Mouse (Mus musculus) midbrain, postnatal 0 days (tissue): ENCODE measurements around the gene Grifin. TPM values are rescaled to one million over a fixed set of nuclear protein-coding genes. Genes with fewer than 3 reads are reported as not detected.

Source experiments
- ATAC-seq: fragments of 200-750 bp; cut with Nextera tagmentation; 2 replicates; pipeline ENCODE4 v1.8.0; 2017; ENCODE audit warnings: moderate number of reproducible peaks, mild to moderate bottlenecking, moderate TSS enrichment, moderate library complexity; ENCODE audit not compliant: low FRiP score
- DNase-seq: peaks from one replicate; pipeline ENCODE4 v3.0.0-alpha.2; 2015; ENCODE audit warnings: low spot score
- H3K27ac ChIP-seq: fragments of 300-500 bp; sonication (generic); 2 replicates; pipeline ENCODE4 v1.5.1; 2014; ENCODE audit warnings: low read depth, mild to moderate bottlenecking, low read length, mixed read lengths
- H3K27me3 ChIP-seq: fragments of 300-500 bp; sonication (generic); 2 replicates; pipeline ENCODE4 v1.6.1; 2014; ENCODE audit warnings: low read length, control low read depth, mixed read lengths; ENCODE audit not compliant: insufficient read depth
- H3K36me3 ChIP-seq: fragments of 300-500 bp; sonication (generic); 2 replicates; pipeline ENCODE4 v1.6.1; 2014; ENCODE audit warnings: low read length, control low read depth, mixed read lengths; ENCODE audit not compliant: insufficient read depth
- H3K4me1 ChIP-seq: fragments of 300-500 bp; sonication (generic); 2 replicates; pipeline ENCODE4 v1.6.1; 2014; ENCODE audit warnings: mild to moderate bottlenecking, control low read depth, antibody characterized with exemption, low read length, mixed read lengths; ENCODE audit not compliant: insufficient read depth
- H3K4me2 ChIP-seq: fragments of 300-500 bp; sonication (generic); 2 replicates; pipeline ENCODE4 v1.6.1; 2014; ENCODE audit warnings: low read depth, mild to moderate bottlenecking, low read length, mixed read lengths; ENCODE audit not compliant: poor library complexity, severe bottlenecking
- H3K4me3 ChIP-seq: fragments of 300-500 bp; sonication (generic); 2 replicates; pipeline ENCODE4 v1.5.1; 2014; ENCODE audit warnings: low read depth, mild to moderate bottlenecking, low read length, moderate library complexity
- H3K9ac ChIP-seq: fragments of 300-500 bp; sonication (generic); replicated peaks from 2 replicates; pipeline ENCODE4 v1.6.1; 2014; ENCODE audit warnings: mild to moderate bottlenecking, low read length, moderate library complexity, mixed read lengths; ENCODE audit not compliant: poor library complexity, severe bottlenecking
- H3K9me3 ChIP-seq: fragments of 300-500 bp; sonication (generic); 2 replicates; pipeline ENCODE4 v1.6.1; 2016; ENCODE audit warnings: low read length, control low read depth
- CTCF ChIP-seq: IDR thresholded peaks from 2 replicates; pipeline ENCODE4 v1.5.1; 2016; ENCODE audit warnings: antibody characterized with exemption, mild to moderate bottlenecking
- WGBS: fragments of 180-500 bp; shearing (Covaris S2); extraction: QIAGEN DNeasy Blood & Tissue Kit; methylation state at CpG from one replicate; pipeline ENCODE4 v1.1.7; 2014; 5-methylcytosine and 5-hydroxymethylcytosine counted together
- polyA plus RNA-seq: library from polyadenylated mRNA; unstranded; fragments of >200 nt; fragmentation: Nextera tagmentation; extraction: Ambion mirVana; gene quantifications from 2 replicates; pipeline ENCODE4 v1.2.1, GENCODE M21; 2015
- total RNA-seq: library from RNA; depleted of rRNA; stranded (reverse); fragments of >200 nt; gene quantifications from 2 replicates; pipeline ENCODE4 v1.2.3, GENCODE M21; 2014

Grifin gene
- total and polyA plus RNA-seq, 2 experiments from 2014 or later: not detected

DNA sequence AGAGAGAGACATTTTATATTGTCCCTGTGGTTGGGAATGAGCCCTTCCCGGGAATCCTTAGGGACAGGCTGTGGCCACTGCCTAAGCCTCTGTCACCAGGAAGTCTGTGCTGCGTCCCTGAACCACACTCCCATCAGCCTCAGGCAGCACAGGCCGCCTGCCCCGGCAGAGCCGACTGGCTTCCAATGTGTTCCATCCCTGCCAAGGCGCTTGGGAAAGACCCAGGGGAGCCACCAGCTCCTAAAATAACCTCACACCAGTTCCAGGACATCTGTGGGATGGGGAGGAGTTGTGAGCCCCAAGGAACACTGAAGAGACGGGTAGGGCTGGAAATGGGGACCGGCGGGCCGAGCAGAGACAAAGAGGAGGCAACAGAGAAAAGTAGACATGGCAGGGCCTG, 6.8 kb upstream of the Grifin start:
- H3K27me3 ChIP-seq: no peaks in the 10 kb centered on the region
- DNase-seq: peak; percentile 35

DNA sequence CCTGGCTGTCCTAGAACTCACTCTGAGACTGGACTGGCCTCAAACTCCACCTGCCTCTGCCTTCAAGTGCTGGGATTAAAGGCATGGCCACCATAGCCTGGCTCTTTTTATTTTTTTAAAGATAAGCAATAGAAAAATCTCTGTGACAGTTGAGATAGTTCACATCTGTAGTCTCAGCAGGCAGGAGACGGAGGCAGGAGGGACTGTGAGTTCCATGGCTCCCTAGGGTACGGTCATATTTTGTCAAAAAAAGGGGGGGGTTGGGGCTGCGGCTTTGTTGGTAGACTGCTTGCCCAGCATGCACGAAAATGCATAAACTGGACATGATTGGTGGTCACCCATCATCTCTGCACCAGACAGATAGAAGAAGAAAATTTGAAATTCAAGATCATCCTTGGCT, 6.3 kb upstream of the Grifin start:
- H3K4me2 ChIP-seq: no peak overlapping the region
- no peak for ATAC-seq
- no peaks in the 10 kb centered on the region for H3K9me3 ChIP-seq
- no peak for TF ChIP-seq CTCF
- H3K27me3 ChIP-seq: no peaks in the 10 kb centered on the region
- 56% methylated on average over 4 of the region's 4 CpGs for WGBS
- no peaks in the 10 kb centered on the region for H3K36me3 ChIP-seq
- no peak overlapping the region for H3K9ac ChIP-seq
- H3K4me3 ChIP-seq: no peak overlapping the region
- no peak overlapping the region for H3K27ac ChIP-seq
- no peaks in the 10 kb centered on the region for H3K4me1 ChIP-seq
- DNase-seq: no peak

More for the DNA sequence above, 6.8 kb upstream of the Grifin start:
- Histone ChIP-seq H3K9me3 (no peaks in the 10 kb centered on the region), H3K27ac (no peak overlapping the region), H3K4me3 (no peak overlapping the region), H3K4me1 (no peaks in the 10 kb centered on the region), H3K36me3 (no peaks in the 10 kb centered on the region), H3K9ac (no peak overlapping the region), H3K4me2 (no peak overlapping the region)
- 58% methylated on average over 9 of the region's 10 CpGs for WGBS
- ATAC-seq: no peak
- TF ChIP-seq CTCF: no peak

DNA sequence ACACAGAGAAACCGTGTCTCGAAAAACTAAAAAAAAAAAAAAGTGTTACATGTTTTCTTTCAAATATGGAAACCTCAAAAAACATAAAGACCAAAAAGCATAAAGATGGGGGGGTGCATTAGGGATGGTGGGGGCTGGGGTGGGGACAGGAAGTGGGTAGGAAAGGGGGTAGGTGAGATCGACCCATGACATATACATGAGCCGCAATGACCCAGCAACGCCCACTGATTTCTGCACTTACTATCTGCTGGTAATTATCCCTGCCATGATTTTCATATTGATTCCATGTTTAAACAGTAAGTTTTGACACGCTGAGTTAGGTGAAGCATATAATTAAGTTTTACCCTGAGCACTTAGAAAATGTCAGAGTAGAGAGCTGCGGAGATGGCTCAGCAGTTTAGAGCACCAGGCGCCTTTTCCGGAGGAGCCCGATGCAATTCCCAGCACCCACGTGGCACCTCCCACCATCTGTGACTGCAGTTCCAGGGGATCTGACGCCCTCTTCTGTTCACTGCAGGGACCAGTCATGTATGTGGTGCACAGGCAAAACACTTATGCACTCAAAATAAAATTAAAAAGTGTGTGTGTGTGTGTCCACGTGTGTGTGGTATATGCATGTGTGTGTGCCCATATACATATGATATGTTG, 5.5 kb upstream of the Grifin start:
- H3K9me3 ChIP-seq: no peaks in the 10 kb centered on the region
- ATAC-seq: no peak
- no peak overlapping the region for H3K4me3 ChIP-seq
- H3K4me1 ChIP-seq: no peaks in the 10 kb centered on the region
- H3K27me3 ChIP-seq: no peaks in the 10 kb centered on the region
- H3K36me3 ChIP-seq: no peaks in the 10 kb centered on the region
- DNase-seq: no peak
- TF ChIP-seq CTCF: peak; percentile 26; the same call in 1 of the 2 replicates
- no peak overlapping the region for H3K4me2 ChIP-seq
- whole genome bisulfite sequencing: 85% methylated on average over 13 of the region's 13 CpGs
- H3K9ac ChIP-seq: no peak overlapping the region
- no peak overlapping the region for H3K27ac ChIP-seq

DNA sequence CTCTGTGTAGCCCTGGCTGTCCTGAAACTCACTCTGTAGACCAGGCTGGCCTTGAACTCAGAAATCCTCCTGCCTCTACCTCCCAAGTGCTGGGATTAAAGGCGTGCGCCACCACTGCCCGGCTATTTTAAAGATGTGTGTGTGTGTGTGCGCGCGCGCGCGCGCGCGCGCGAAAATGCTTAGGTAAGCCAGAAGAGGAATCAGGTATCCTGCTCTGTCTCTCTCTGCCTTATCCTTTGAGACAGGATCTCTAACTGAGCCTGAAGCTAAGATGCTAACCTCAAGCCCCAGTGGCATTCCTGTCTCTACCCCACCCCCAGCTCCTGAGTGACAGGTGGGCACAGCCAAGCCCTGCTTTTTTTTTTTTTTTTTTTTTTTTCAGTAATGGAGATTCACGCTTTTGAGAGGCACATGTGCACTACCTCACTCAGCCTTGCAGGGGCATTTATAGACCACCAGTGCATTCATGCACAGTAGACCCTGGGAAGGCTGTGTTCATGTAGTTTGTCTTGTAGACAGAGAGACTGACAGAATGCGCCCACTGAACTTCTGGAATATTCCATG, 4.2 kb upstream of the Grifin start:
- ATAC-seq (no peak), DNase-seq (no peak)
- Histone ChIP-seq H3K4me3 (no peak overlapping the region), H3K36me3 (no peaks in the 10 kb centered on the region), H3K4me2 (no peak overlapping the region), H3K27me3 (no peaks in the 10 kb centered on the region), H3K27ac (no peak overlapping the region), H3K9ac (no peak overlapping the region), H3K9me3 (no peaks in the 10 kb centered on the region), H3K4me1 (no peaks in the 10 kb centered on the region)
- TF ChIP-seq CTCF: peak; percentile 44
- WGBS: 86% methylated on average over 16 of the region's 16 CpGs

DNA sequence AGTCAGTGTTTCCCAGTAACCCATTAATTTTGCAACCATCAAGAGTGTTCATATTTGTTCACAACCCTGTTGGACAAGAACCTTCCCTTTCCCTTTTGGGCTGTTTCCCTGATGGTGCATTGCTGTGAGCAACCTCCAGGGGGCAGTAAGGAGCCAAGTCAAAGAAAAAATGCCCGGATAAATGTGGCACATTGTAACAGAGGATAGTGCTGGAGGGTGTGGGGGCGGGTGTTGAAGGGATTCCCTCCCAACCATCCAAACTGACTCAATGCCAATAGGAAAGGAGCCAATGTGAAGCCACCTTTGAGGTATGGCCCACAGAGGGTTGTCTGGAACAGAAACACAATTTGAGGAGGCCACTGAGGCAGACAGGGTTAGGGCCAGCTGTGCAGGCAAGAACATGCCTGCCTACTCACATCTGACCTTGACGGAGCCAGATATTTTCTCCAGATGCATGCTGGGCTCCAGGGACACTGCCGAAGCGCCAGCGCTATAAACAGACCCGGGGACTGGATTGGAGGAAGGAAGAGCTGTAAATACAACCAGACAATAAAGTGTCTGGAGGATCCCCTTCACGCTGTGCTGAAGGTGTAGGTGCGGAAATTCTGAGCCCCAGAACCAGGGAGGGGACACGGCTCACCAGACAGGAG, 3.6 kb upstream of the Grifin start:
- WGBS: 50% methylated on average over 10 of the region's 10 CpGs
- no peak for ATAC-seq

DNA sequence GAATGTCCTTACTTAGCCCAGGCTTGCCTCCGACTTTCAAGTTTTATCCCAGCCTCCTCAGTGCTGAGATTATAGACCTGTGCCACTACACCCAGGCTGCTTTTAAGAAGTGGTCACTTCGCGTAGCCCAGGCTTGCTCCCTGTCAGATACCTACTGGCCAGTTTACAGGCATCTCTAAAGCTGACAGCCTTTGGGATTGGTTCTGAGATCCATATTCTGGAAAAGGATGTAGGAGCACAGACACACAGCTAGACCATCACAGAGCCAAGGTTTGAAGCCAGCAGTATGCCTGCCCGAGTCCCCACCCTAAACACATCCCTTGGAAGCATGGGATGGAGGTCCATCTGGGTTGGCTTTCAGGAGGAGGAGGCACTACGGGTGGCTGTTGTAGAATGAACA, 2.9 kb upstream of the Grifin start:
- ATAC-seq (no peak), DNase-seq (no peak)
- Histone ChIP-seq H3K9me3 (no peaks in the 10 kb centered on the region), H3K4me2 (no peak overlapping the region), H3K4me3 (no peak overlapping the region), H3K9ac (no peak overlapping the region), H3K4me1 (no peaks in the 10 kb centered on the region), H3K36me3 (no peaks in the 10 kb centered on the region), H3K27ac (no peak overlapping the region), H3K27me3 (no peaks in the 10 kb centered on the region)
- no peak for TF ChIP-seq CTCF
- 91% methylated on average over 5 of the region's 5 CpGs for WGBS

More for the DNA sequence above, 3.6 kb upstream of the Grifin start:
- Histone ChIP-seq H3K4me1 (no peaks in the 10 kb centered on the region), H3K4me2 (no peak overlapping the region), H3K27ac (no peak overlapping the region), H3K4me3 (no peak overlapping the region), H3K9ac (no peak overlapping the region), H3K36me3 (no peaks in the 10 kb centered on the region), H3K9me3 (no peaks in the 10 kb centered on the region), H3K27me3 (no peaks in the 10 kb centered on the region)
- peak; percentile 68 for DNase-seq
- TF ChIP-seq CTCF: peak; percentile 83
